Mouse (Mus musculus) liver, embryonic 16.5 days (tissue): ENCODE results near the gene Gosr2. TPM values are rescaled to one million over a fixed set of nuclear protein-coding genes. Genes with fewer than 3 reads are reported as not detected.

Experiments
- ATAC-seq: fragments of 200-750 bp; cut with Nextera tagmentation; 2 replicates; pipeline ENCODE4 v1.8.0; 2017; ENCODE audit warnings: low read depth, mild to moderate bottlenecking, moderate number of reproducible peaks, moderate library complexity
- H3K27ac ChIP-seq: fragments of 300-500 bp; sonication (generic); 2 replicates; pipeline ENCODE4 v1.5.1; 2014; ENCODE audit warnings: mild to moderate bottlenecking, low read length
- H3K27me3 ChIP-seq: fragments of 300-500 bp; sonication (generic); 2 replicates; pipeline ENCODE4 v1.6.1; 2014; ENCODE audit warnings: low read depth, low read length, mixed read lengths; ENCODE audit not compliant: control insufficient read depth, insufficient read depth
- H3K36me3 ChIP-seq: fragments of 300-500 bp; sonication (generic); 2 replicates; pipeline ENCODE4 v1.6.1; 2014; ENCODE audit warnings: mild to moderate bottlenecking; ENCODE audit not compliant: control insufficient read depth, insufficient read depth
- H3K4me1 ChIP-seq: fragments of 300-500 bp; sonication (generic); 2 replicates; pipeline ENCODE4 v1.6.1; 2014; ENCODE audit warnings: low read depth, low read length, mixed read lengths; ENCODE audit not compliant: control insufficient read depth
- H3K4me2 ChIP-seq: fragments of 300-500 bp; sonication (generic); 2 replicates; pipeline ENCODE4 v1.6.1; 2014; ENCODE audit warnings: low read depth, low read length, mixed read lengths
- H3K4me3 ChIP-seq: fragments of 300-500 bp; sonication (generic); 2 replicates; pipeline ENCODE4 v1.5.1; 2014; ENCODE audit warnings: low read depth, mild to moderate bottlenecking, low read length
- H3K9ac ChIP-seq: fragments of 300-500 bp; sonication (generic); 2 replicates; pipeline ENCODE4 v1.6.1; 2014; ENCODE audit warnings: low read depth, low read length
- H3K9me3 ChIP-seq: fragments of 300-500 bp; sonication (generic); replicated peaks from 2 replicates; pipeline ENCODE4 v1.6.1; 2016; ENCODE audit warnings: low read length; ENCODE audit not compliant: control insufficient read depth
- WGBS: fragments of 180-500 bp; shearing (Covaris S2); extraction: QIAGEN DNeasy Blood & Tissue Kit; methylation state at CpG from one replicate; pipeline ENCODE4 v1.1.7; 2014; ENCODE audit not compliant: insufficient replicate concordance; 5-methylcytosine and 5-hydroxymethylcytosine counted together
- polyA plus RNA-seq: library from polyadenylated mRNA; unstranded; fragments of >200 nt; fragmentation: Nextera tagmentation; extraction: Ambion mirVana; gene quantifications from 2 replicates; pipeline ENCODE4 v1.2.1, GENCODE M21; 2015

Gene Gosr2
- 36.4 and 37.9 TPM in 2 replicates for polyA plus RNA-seq

DNA sequence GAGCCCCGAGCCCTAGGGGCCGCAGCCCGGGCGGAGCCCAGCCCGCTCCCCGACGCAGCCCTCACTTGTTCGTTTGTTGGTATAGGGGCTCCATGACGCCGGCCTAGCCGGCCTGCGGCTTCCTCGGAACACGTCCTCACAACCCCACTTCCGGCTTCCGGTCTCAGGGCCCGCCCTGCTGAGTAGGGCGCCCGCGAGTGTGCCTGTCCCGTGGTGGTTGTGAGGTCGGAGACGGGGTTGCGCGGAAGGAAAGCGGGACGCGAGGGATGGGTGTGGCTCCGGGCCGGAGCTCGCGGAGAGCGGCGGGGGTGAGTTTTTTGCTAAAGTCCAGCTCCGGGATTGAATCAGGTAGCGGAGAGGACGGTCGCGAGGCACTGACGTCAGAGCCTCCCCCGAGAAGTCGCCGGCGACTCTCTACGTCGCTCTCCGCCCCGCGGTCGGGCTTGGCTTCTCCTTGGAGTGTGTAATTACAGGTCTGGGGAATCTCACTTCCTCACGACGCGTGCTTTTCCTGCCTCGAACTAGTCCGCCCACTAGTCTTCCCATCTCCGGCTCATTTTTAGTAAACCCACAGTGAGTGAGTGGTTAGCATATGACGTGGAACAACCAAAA lies at the start of gene Gosr2:
Gene Gosr2 (minus strand): TSS at position 334 of the 612 bp plus-strand sequence.
- no peaks in the 10 kb centered on the region for H3K36me3 ChIP-seq
- peak within 1 kb of the TSS; percentile 89 for H3K27ac ChIP-seq
- H3K9me3 ChIP-seq: no peaks in the 10 kb centered on the region
- under 1% methylated on average over 57 of the region's 57 CpGs for WGBS
- no peaks in the 10 kb centered on the region for H3K27me3 ChIP-seq
- H3K4me3 ChIP-seq: peak within 1 kb of the TSS; percentile 94
- H3K9ac ChIP-seq: peak within 1 kb of the TSS; percentile 88
- ATAC-seq: peak; percentile 97
- H3K4me2 ChIP-seq: peak within 1 kb of the TSS; percentile 70
- peaks cover 7% of the 10 kb centered on the region; the same call in 1 of the 2 replicates for H3K4me1 ChIP-seq

DNA sequence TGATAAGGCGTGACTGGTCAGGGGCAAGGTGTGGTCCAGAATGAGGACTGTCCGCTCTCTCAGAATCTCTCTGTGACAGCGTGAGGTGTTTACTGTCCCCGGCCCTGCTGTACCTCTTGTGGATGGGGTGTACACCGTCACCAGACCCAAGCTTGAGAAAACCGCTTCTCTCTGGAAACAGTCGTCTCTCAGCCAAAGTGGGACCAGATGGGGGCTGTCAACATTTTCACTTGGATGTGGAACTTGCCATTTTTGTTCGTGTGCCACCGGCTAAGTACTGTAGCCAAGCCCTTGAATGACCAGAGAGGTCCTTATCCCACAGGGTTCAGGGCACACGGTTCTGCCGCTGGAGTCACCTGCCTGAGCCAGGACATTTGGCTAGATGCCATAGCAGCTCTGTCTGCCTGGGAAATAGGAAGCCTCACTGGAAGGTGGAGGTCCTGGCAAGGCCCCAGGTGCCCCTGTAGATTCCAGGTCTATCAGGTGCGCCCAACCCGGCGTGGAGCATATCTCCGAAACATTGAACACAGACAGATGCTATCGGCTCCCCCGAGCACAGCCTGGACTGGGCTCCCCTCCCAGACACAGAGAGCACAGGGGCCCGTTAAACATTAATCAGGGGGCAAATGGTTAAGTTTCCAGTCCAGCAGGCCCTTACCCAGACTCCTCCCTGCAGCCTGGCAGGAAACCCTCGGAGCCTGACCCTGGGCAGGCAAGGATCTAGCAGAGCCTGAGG lies 37.5 kb upstream of the Gosr2 start:
- Histone ChIP-seq H3K4me3 (no peak overlapping the region), H3K9ac (no peak overlapping the region), H3K36me3 (no peaks in the 10 kb centered on the region), H3K4me2 (peak overlapping the region; percentile 41), H3K27me3 (no peaks in the 10 kb centered on the region), H3K4me1 (no peaks in the 10 kb centered on the region), H3K27ac (peak overlapping the region; percentile 38; the same call in 1 of the 2 replicates), H3K9me3 (no peaks in the 10 kb centered on the region)
- peak; percentile 72 for ATAC-seq
- 61% methylated on average over 19 of the region's 19 CpGs for WGBS

GRCm38 (mm10) chr11:103734411-103735045 lies 36.8 kb upstream of the Gosr2 start:
- H3K9ac ChIP-seq: no peak overlapping the region
- H3K36me3 ChIP-seq: no peaks in the 10 kb centered on the region
- 0 out of 2 replicates have a peak overlapping the region, but pooled peaks have one; percentile 41 for H3K4me2 ChIP-seq
- no peak overlapping the region for H3K27ac ChIP-seq
- no peak overlapping the region for H3K4me3 ChIP-seq
- H3K27me3 ChIP-seq: no peaks in the 10 kb centered on the region
- no peaks in the 10 kb centered on the region for H3K4me1 ChIP-seq
- no peaks in the 10 kb centered on the region for H3K9me3 ChIP-seq
- WGBS: 52% methylated on average over 5 of the region's 5 CpGs
- no peak for ATAC-seq

GRCm38 (mm10) chr11:103733961-103734360 lies 36.3 kb upstream of the Gosr2 start:
- Histone ChIP-seq H3K9me3 (no peaks in the 10 kb centered on the region), H3K4me1 (no peaks in the 10 kb centered on the region), H3K27me3 (no peaks in the 10 kb centered on the region), H3K4me2 (no peak overlapping the region), H3K36me3 (no peaks in the 10 kb centered on the region), H3K27ac (no peak overlapping the region), H3K9ac (no peak overlapping the region), H3K4me3 (no peak overlapping the region)
- ATAC-seq: no peak
- WGBS: 67% methylated on average over 2 of the region's 2 CpGs

- no peaks in the 10 kb centered on the region for H3K27me3 ChIP-seq
- H3K27ac ChIP-seq: no peak overlapping the region
- no peak overlapping the region for H3K4me3 ChIP-seq
- no peak for ATAC-seq
- H3K4me2 ChIP-seq: no peak overlapping the region
- WGBS: 63% methylated on average over 4 of the region's 4 CpGs
- H3K36me3 ChIP-seq: no peaks in the 10 kb centered on the region
- no peaks in the 10 kb centered on the region for H3K9me3 ChIP-seq
- H3K9ac ChIP-seq: no peak overlapping the region
- H3K4me1 ChIP-seq: no peaks in the 10 kb centered on the region
Observed at GRCm38 (mm10) chr11:103733069-103733468, 35.4 kb upstream of the Gosr2 start.

GRCm38 (mm10) chr11:103732306-103732705 lies 34.6 kb upstream of the Gosr2 start:
- H3K27ac ChIP-seq: no peak overlapping the region
- H3K9ac ChIP-seq: no peak overlapping the region
- WGBS: 65% methylated on average over 7 of the region's 7 CpGs
- no peak for ATAC-seq
- no peaks in the 10 kb centered on the region for H3K27me3 ChIP-seq
- no peak overlapping the region for H3K4me3 ChIP-seq
- no peaks in the 10 kb centered on the region for H3K4me1 ChIP-seq
- no peaks in the 10 kb centered on the region for H3K36me3 ChIP-seq
- no peaks in the 10 kb centered on the region for H3K9me3 ChIP-seq
- no peak overlapping the region for H3K4me2 ChIP-seq

- H3K9ac ChIP-seq: no peak overlapping the region
Observed at GRCm38 (mm10) chr11:103731594-103731993, 33.9 kb upstream of the Gosr2 start.

DNA sequence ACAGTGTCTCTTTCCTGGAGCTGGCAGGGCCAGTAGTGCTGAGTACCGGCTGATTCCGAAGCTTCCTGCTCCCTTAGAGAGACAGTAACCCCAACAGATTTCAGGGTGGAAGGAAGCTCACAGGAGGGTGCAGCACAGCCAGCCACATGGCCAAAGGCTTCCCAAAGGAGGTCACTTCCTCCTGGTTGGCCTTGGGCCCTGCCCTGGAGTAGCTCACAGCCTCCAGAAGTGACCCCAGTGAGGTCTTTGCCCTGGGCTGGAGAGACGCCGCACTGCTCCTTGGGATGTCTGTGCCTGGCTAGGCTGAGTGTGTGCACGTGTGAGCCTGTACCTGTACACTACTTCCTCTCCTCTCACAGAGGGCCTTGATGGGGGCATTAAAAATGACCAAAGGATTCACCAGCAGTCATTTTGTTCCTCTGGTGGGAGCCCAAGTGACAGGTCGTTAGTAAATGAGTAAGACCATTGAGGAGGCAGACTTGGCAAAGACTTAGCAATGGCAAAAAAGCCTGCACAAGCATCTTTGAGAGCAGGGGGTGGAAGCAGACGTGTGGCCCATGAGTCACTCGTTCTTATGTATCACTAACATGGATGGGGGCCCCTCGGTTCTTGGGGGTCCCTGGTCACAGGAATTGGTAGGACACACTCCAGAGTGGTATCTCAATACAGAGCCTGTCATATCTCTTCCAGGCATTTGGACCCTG lies 31.7 kb upstream of the Gosr2 start:
- Histone ChIP-seq H3K4me2 (no peak overlapping the region), H3K4me3 (no peak overlapping the region), H3K36me3 (no peaks in the 10 kb centered on the region), H3K4me1 (no peaks in the 10 kb centered on the region), H3K9ac (no peak overlapping the region), H3K27me3 (no peaks in the 10 kb centered on the region), H3K27ac (no peak overlapping the region), H3K9me3 (no peaks in the 10 kb centered on the region)
- ATAC-seq: no peak
- WGBS: 53% methylated on average over 9 of the region's 9 CpGs

More at GRCm38 (mm10) chr11:103731594-103731993, 33.9 kb upstream of the Gosr2 start:
- no peak overlapping the region for H3K27ac ChIP-seq
- H3K27me3 ChIP-seq: no peaks in the 10 kb centered on the region
- no peaks in the 10 kb centered on the region for H3K36me3 ChIP-seq
- no peak for ATAC-seq
- H3K4me1 ChIP-seq: no peaks in the 10 kb centered on the region
- H3K4me2 ChIP-seq: no peak overlapping the region
- 64% methylated on average over 9 of the region's 9 CpGs for WGBS
- no peak overlapping the region for H3K4me3 ChIP-seq
- no peaks in the 10 kb centered on the region for H3K9me3 ChIP-seq
